ENCODE assay signal across 12 mouse cellular contexts in genomic region chr9:15030771-15031170, GRCm38 (mm10). TPM values are rescaled to one million over a fixed set of nuclear protein-coding genes. Genes with fewer than 3 reads are reported as not detected.
A peak's percentile ranks its signal among the peaks of the same experiment; 100 is the strongest.
DNase-seq lines count a peak whose midpoint lies in the region; ATAC-seq lines count a peak whose summit lies in the region.
"Had no signal": no experiment of that assay in that cellular context is flagged by ENCODE, and none has a peak within 500 bp of the region (broad histone marks: within the 10 kb centered on the region; RNA-seq: fewer than 3 reads in every experiment).

No protein-coding gene starts in this region.

- ATAC-seq in kidney, embryonic 15.5 days (replicated peaks; ENCODE audit: low FRiP score): no peak
- no peak for ATAC-seq in heart, embryonic 13.5 days (ENCODE audit: extremely low read depth, insufficient number of reproducible peaks, low FRiP score, low TSS enrichment)
- ATAC-seq in liver, embryonic 12.5 days: no peak
- ATAC-seq: intestine, postnatal 0 days had no signal

- no peak overlapping the region for H3K4me2 ChIP-seq in kidney, embryonic 15.5 days
- H3K4me2 ChIP-seq in heart, embryonic 13.5 days: no peak overlapping the region; the same call in 1 of the 2 replicates
- no peak overlapping the region for H3K4me2 ChIP-seq in liver, embryonic 12.5 days
- H3K4me2 ChIP-seq: embryonic facial prominence, embryonic 13.5 days; liver, embryonic 15.5 days had no signal

- H3K4me3 ChIP-seq in kidney, embryonic 15.5 days (replicated peaks): no peak overlapping the region
- H3K4me3 ChIP-seq in heart, embryonic 13.5 days: no peak overlapping the region
- H3K4me3 ChIP-seq in liver, embryonic 12.5 days: no peak overlapping the region
- H3K4me3 ChIP-seq: embryonic facial prominence, embryonic 13.5 days; liver, embryonic 15.5 days had no signal

- no peaks in the 10 kb centered on the region for H3K27me3 ChIP-seq in kidney, embryonic 15.5 days
- H3K27me3 ChIP-seq in heart, embryonic 13.5 days (replicated peaks): no peaks in the 10 kb centered on the region
- no peaks in the 10 kb centered on the region for H3K27me3 ChIP-seq in liver, embryonic 12.5 days (replicated peaks)
- H3K27me3 ChIP-seq: embryonic facial prominence, embryonic 13.5 days; liver, embryonic 15.5 days had no signal

- H3K4me1 ChIP-seq in kidney, embryonic 15.5 days: peaks cover 8% of the 10 kb centered on the region
- peaks cover 25% of the 10 kb centered on the region for H3K4me1 ChIP-seq in heart, embryonic 13.5 days
- peaks cover 4% of the 10 kb centered on the region; the same call in 1 of the 2 replicates for H3K4me1 ChIP-seq in liver, embryonic 12.5 days
- H3K4me1 ChIP-seq: embryonic facial prominence, embryonic 13.5 days had no signal

- DNase-seq in adrenal gland, postnatal 10 days: peak; percentile 79
- DNase-seq in adrenal gland, postnatal 4 days (ENCODE audit: low spot score in 2 of 2): no peak
- peak; percentile 21 for DNase-seq in kidney, adult 9 months
- DNase-seq in lung, postnatal 14 days: peak; percentile 78
- no peak for DNase-seq in spleen, adult 12 weeks (ENCODE audit: low spot score)
- DNase-seq: retina, postnatal 1 day had no signal

- no peak overlapping the region for H3K9ac ChIP-seq in kidney, embryonic 15.5 days
- H3K9ac ChIP-seq in heart, embryonic 13.5 days: 0 out of 2 replicates have a peak overlapping the region, but pooled peaks have one; percentile 12
- no peak overlapping the region for H3K9ac ChIP-seq in liver, embryonic 12.5 days
- H3K9ac ChIP-seq: embryonic facial prominence, embryonic 13.5 days; liver, embryonic 15.5 days had no signal

- H3K27ac ChIP-seq in kidney, embryonic 15.5 days: no peak overlapping the region
- H3K27ac ChIP-seq in heart, embryonic 13.5 days (replicated peaks): 0 out of 2 replicates have a peak overlapping the region, but pooled peaks have one; percentile 21
- no peak overlapping the region for H3K27ac ChIP-seq in liver, embryonic 12.5 days
- H3K27ac ChIP-seq: embryonic facial prominence, embryonic 13.5 days; liver, embryonic 15.5 days had no signal

- 64% methylated on average over 8 of the region's 8 CpGs for WGBS in kidney, embryonic 15.5 days
- 48% methylated on average over 8 of the region's 8 CpGs for WGBS in heart, embryonic 13.5 days
- 76% methylated on average over 8 of the region's 8 CpGs for WGBS in liver, embryonic 12.5 days (ENCODE audit: insufficient replicate concordance)

- H3K36me3 ChIP-seq in kidney, embryonic 15.5 days: 0 out of 2 replicates have a peak, but pooled peaks cover 16% of the 10 kb centered on the region
- peaks cover 15% of the 10 kb centered on the region; the same call in 1 of the 2 replicates for H3K36me3 ChIP-seq in heart, embryonic 13.5 days
- no peaks in the 10 kb centered on the region for H3K36me3 ChIP-seq in liver, embryonic 12.5 days
- H3K36me3 ChIP-seq: liver, embryonic 15.5 days had no signal

- no peaks in the 10 kb centered on the region for H3K9me3 ChIP-seq in kidney, embryonic 15.5 days (replicated peaks)
- H3K9me3 ChIP-seq in heart, embryonic 13.5 days: no peaks in the 10 kb centered on the region
- H3K9me3 ChIP-seq in liver, embryonic 12.5 days (replicated peaks): no peaks in the 10 kb centered on the region
- H3K9me3 ChIP-seq: embryonic facial prominence, embryonic 13.5 days; liver, embryonic 15.5 days had no signal

RNA-seq across cellular contexts. Expression of gene Panx1, which starts 14.5 kb away (rescaled TPM):
- 10 to 100 TPM; 13.5 to 14.6 TPM for total RNA-seq in adrenal gland, postnatal 10 days (2021)
- 10 to 100 TPM; 17.4 to 22.6 TPM for total RNA-seq in adrenal gland, postnatal 4 days (2021)
- polyA plus RNA-seq in kidney, embryonic 15.5 days (2015; fragmentation: Nextera tagmentation; extraction: Ambion mirVana): 45.7 and 48.0 TPM in 2 replicates
- polyA plus RNA-seq in heart, embryonic 13.5 days (2015; fragmentation: Nextera tagmentation; extraction: Ambion mirVana): 21.7 and 24.7 TPM in 2 replicates
- polyA plus RNA-seq in liver, embryonic 12.5 days (2016; fragmentation: Nextera tagmentation; extraction: Ambion mirVana): 13.1 and 14.1 TPM in 2 replicates

Comparison
In these comparisons a context has a peak if more than half of its experiments do, and no peak if none do; other contexts are left out.
1. DNase-seq: peak in adrenal gland, postnatal 10 days (single experiment), kidney, adult 9 months (single experiment) and lung, postnatal 14 days (single experiment); none in adrenal gland, postnatal 4 days (0 of 2) and spleen, adult 12 weeks (single experiment).